Mouse (Mus musculus): ENCODE data around the gene Tmtc4.

- TF ChIP-seq CTCF (IDR thresholded peaks at IDR 0.05; ENCODE audit: extremely low read depth, insufficient read depth, low read length) (peak; percentile 73), POLR2A (IDR thresholded peaks at IDR 0.05; ENCODE audit: extremely low read depth, insufficient read depth, low read length) (no peak)
These were observed 30.5 kb downstream of the Tmtc4 start for GRCm38 (mm10) chr14:122953331-122953730.

All from cortical plate, adult 2 months (tissue).